Mouse (Mus musculus) fibroblast of lung, adult 2 months (primary cell): Measurements from ENCODE around the gene Wfdc3.

ENCODE experiments used
- DNase-seq: peaks from one replicate; pipeline ENCODE4 v3.0.0-alpha.2; 2011; ENCODE audit warnings: low read depth

The Wfdc3 gene

GRCm38 (mm10) chr2:164776130-164776529 is 30.4 kb upstream of the Wfdc3 start:
- DNase-seq: no peak

GRCm38 (mm10) chr2:164773989-164774364 is 28.2 kb upstream of the Wfdc3 start:
- no peak for DNase-seq

- DNase-seq: no peak
Measured at GRCm38 (mm10) chr2:164773229-164773988, 27.7 kb upstream of the Wfdc3 start.

GRCm38 (mm10) chr2:164771123-164771522 is 25.4 kb upstream of the Wfdc3 start:
- no peak for DNase-seq

GRCm38 (mm10) chr2:164770279-164770678 is 24.5 kb upstream of the Wfdc3 start:
- DNase-seq: no peak

GRCm38 (mm10) chr2:164769258-164770037 is 23.7 kb upstream of the Wfdc3 start, which contains the start of gene Ube2c:
TSS of gene Ube2c (plus strand) at chr2:164769898.
- peak; percentile 97 for DNase-seq

- no peak for DNase-seq
Measured at GRCm38 (mm10) chr2:164767812-164768540, 22.2 kb upstream of the Wfdc3 start.

GRCm38 (mm10) chr2:164765841-164766240 is 20.1 kb upstream of the Wfdc3 start:
- no peak for DNase-seq

- no peak for DNase-seq
Measured at GRCm38 (mm10) chr2:164762593-164762992, 16.9 kb upstream of the Wfdc3 start.

GRCm38 (mm10) chr2:164761971-164762370 is 16.2 kb upstream of the Wfdc3 start:
- no peak for DNase-seq

- DNase-seq: no peak
Measured at GRCm38 (mm10) chr2:164761502-164761901, 15.8 kb upstream of the Wfdc3 start.

GRCm38 (mm10) chr2:164760059-164760833 is 14.5 kb upstream of the Wfdc3 start:
- no peak for DNase-seq

- no peak for DNase-seq
Measured at GRCm38 (mm10) chr2:164758692-164759091, 13.0 kb upstream of the Wfdc3 start.

GRCm38 (mm10) chr2:164757841-164758240 is 12.1 kb upstream of the Wfdc3 start:
- DNase-seq: no peak

- DNase-seq: no peak
Measured at GRCm38 (mm10) chr2:164754800-164755199, 9.1 kb upstream of the Wfdc3 start.

- no peak for DNase-seq
Measured at GRCm38 (mm10) chr2:164754105-164754504, 8.4 kb upstream of the Wfdc3 start.

- DNase-seq: no peak
Measured at GRCm38 (mm10) chr2:164752454-164752853, 6.7 kb upstream of the Wfdc3 start.

GRCm38 (mm10) chr2:164748991-164749390 is 3.3 kb upstream of the Wfdc3 start:
- no peak for DNase-seq

- no peak for DNase-seq
Measured at GRCm38 (mm10) chr2:164748191-164748590, 2.5 kb upstream of the Wfdc3 start.

GRCm38 (mm10) chr2:164746693-164747092 is 962 bp upstream of the Wfdc3 start:
- DNase-seq: no peak

- DNase-seq: no peak
Measured at GRCm38 (mm10) chr2:164744987-164745386, 744 bp downstream of the Wfdc3 start.

GRCm38 (mm10) chr2:164739876-164740275 is 5.9 kb downstream of the Wfdc3 start:
- DNase-seq: peak; percentile 87
